Comparison of ENCODE assay signal across 8 mouse cellular contexts in genomic region chr7:127745652-127746493, GRCm38 (mm10). TPM values are rescaled to one million over a fixed set of nuclear protein-coding genes. Genes with fewer than 3 reads are reported as not detected.
DNase-seq lines count a peak whose midpoint lies in the region; ATAC-seq lines count a peak whose summit lies in the region.

No protein-coding gene starts in this region.

- H3K79me2 ChIP-seq in macrophage (ENCODE audit: inconsistent target), result no peaks in the 10 kb centered on the region

- under 1% methylated on average over 39 of the region's 39 CpGs for WGBS in hindbrain, embryonic 16.5 days
- whole genome bisulfite sequencing in macrophage (ENCODE audit: missing documents), result under 1% methylated on average over 39 of the region's 39 CpGs

- H3K4me3 ChIP-seq in hindbrain, embryonic 16.5 days (ENCODE audit: low read length), result peak overlapping the region; percentile 90
- peak overlapping the region; percentile 77 for H3K4me3 ChIP-seq in macrophage (ENCODE audit: inconsistent target)

- H3K9me3 ChIP-seq in hindbrain, embryonic 16.5 days (ENCODE audit: control insufficient read depth, low read length), result no peaks in the 10 kb centered on the region

- DNase-seq in WW6 (ENCODE audit: low read depth, low spot score), result peak; percentile 89
- peak; percentile 76 to 90 for DNase-seq in cerebellum, postnatal 4 days (ENCODE audit: low spot score in 2 of 2)
- DNase-seq in gastrocnemius, adult 18-20 months (ENCODE audit: low spot score), result peak; percentile 98
- peak; percentile 96 to 98 for DNase-seq in left cerebral cortex, adult 18-20 months (ENCODE audit: low spot score in 2 of 2)
- DNase-seq in right cerebral cortex, adult 2 months (ENCODE audit: low spot score in 2 of 2), result peak; percentile 98
- peak; percentile 97 for DNase-seq in urinary bladder, postnatal 14 days (ENCODE audit: low spot score)

- no peaks in the 10 kb centered on the region for H3K27me3 ChIP-seq in hindbrain, embryonic 16.5 days (replicated peaks; ENCODE audit: control insufficient read depth, insufficient read depth, low read length)

- H3K4me2 ChIP-seq in hindbrain, embryonic 16.5 days (ENCODE audit: low read length), result peak overlapping the region; percentile 72

- H3K9ac ChIP-seq in hindbrain, embryonic 16.5 days (ENCODE audit: low read depth, low read length), result peak overlapping the region; percentile 92

- peaks cover 15% of the 10 kb centered on the region for H3K36me3 ChIP-seq in hindbrain, embryonic 16.5 days (ENCODE audit: control insufficient read depth, insufficient read depth, low read length)
- H3K36me3 ChIP-seq in macrophage (ENCODE audit: inconsistent target), result peaks cover 12% of the 10 kb centered on the region; the same call in 1 of the 2 replicates

- peaks cover 16% of the 10 kb centered on the region for H3K4me1 ChIP-seq in hindbrain, embryonic 16.5 days (ENCODE audit: control insufficient read depth, insufficient read depth, low read depth, low read length)

- peak overlapping the region; percentile 90 for H3K27ac ChIP-seq in hindbrain, embryonic 16.5 days (ENCODE audit: low read depth, low read length)
- peak overlapping the region; percentile 77 for H3K27ac ChIP-seq in macrophage

- ATAC-seq in hindbrain, embryonic 16.5 days, result peak; percentile 94

RNA-seq across cellular contexts. Expression of gene Fbxl19, which starts 1.5 kb away (rescaled TPM):
- 1 to 10 TPM; 1.4 to 1.7 TPM for total RNA-seq in gastrocnemius, adult 18-20 months (2021)
- polyA plus RNA-seq in hindbrain, embryonic 16.5 days (2015; fragmentation: Nextera tagmentation; extraction: Ambion mirVana), result 6.8 TPM in 2 replicates
- total RNA-seq in left cerebral cortex, adult 18-20 months (2021), result 10 to 100 TPM; 68.8 to 74.6 TPM
- total RNA-seq in macrophage (2018; cell fraction: chromatin; rRNA removed), result 10 to 100 TPM; 16.6 to 56.4 (median 42.0) TPM
- total RNA-seq in macrophage (2018; cell fraction: cytosol; rRNA removed), result 10 to 100 TPM in 15 of 26 experiments, 1 to 10 TPM in 11; 6.9 to 16.6 (median 11.3) TPM
- total RNA-seq in macrophage (2018; cell fraction: nucleus; rRNA removed), result 10 to 100 TPM; 12.2 to 39.3 (median 27.5) TPM
- 4.9 to 11.8 TPM (median 5.8 TPM) in 3 replicates for polyA plus RNA-seq in macrophage (2018)

RNA-seq across cellular contexts. Expression of gene Ctf2, which starts 13.9 kb away (rescaled TPM):
- not detected for total RNA-seq in gastrocnemius, adult 18-20 months (2021)
- 0.15 and 0.20 TPM in 2 replicates for polyA plus RNA-seq in hindbrain, embryonic 16.5 days (2015; fragmentation: Nextera tagmentation; extraction: Ambion mirVana)
- total RNA-seq in left cerebral cortex, adult 18-20 months (2021), result not detected
- not detected for total RNA-seq in macrophage (2018; cell fraction: chromatin; rRNA removed)
- under 1 TPM in 1 of 26 experiments, not detected in 25; 0.05 TPM for total RNA-seq in macrophage (2018; cell fraction: cytosol; rRNA removed)
- total RNA-seq in macrophage (2018; cell fraction: nucleus; rRNA removed), result not detected
- polyA plus RNA-seq in macrophage (2018), result not detected in 3 replicates

RNA-seq across cellular contexts. Expression of gene Orai3, which starts 23.7 kb away (rescaled TPM):
- 10 to 100 TPM; 11.4 TPM for total RNA-seq in gastrocnemius, adult 18-20 months (2021)
- polyA plus RNA-seq in hindbrain, embryonic 16.5 days (2015; fragmentation: Nextera tagmentation; extraction: Ambion mirVana), result 10.4 and 11.3 TPM in 2 replicates
- total RNA-seq in left cerebral cortex, adult 18-20 months (2021), result 10 to 100 TPM; 16.8 to 20.5 TPM
- total RNA-seq in macrophage (2018; cell fraction: chromatin; rRNA removed), result 10 to 100 TPM in 13 of 26 experiments, 1 to 10 TPM in 13; 5.6 to 18.7 (median 9.6) TPM
- 10 to 100 TPM; 20.7 to 47.9 (median 36.3) TPM for total RNA-seq in macrophage (2018; cell fraction: cytosol; rRNA removed)
- total RNA-seq in macrophage (2018; cell fraction: nucleus; rRNA removed), result 10 to 100 TPM in 25 of 26 experiments, 1 to 10 TPM in 1; 10.0 to 33.8 (median 19.3) TPM
- 31.3 to 38.6 TPM (median 33.4 TPM) in 3 replicates for polyA plus RNA-seq in macrophage (2018)

RNA-seq across cellular contexts. Expression of gene Setd1a, which starts 30.6 kb away (rescaled TPM):
- total RNA-seq in gastrocnemius, adult 18-20 months (2021), result 10 to 100 TPM; 16.2 to 17.6 TPM
- 12.8 and 14.6 TPM in 2 replicates for polyA plus RNA-seq in hindbrain, embryonic 16.5 days (2015; fragmentation: Nextera tagmentation; extraction: Ambion mirVana)
- 10 to 100 TPM; 41.1 to 44.7 TPM for total RNA-seq in left cerebral cortex, adult 18-20 months (2021)
- 10 to 100 TPM; 26.9 to 77.9 (median 54.2) TPM for total RNA-seq in macrophage (2018; cell fraction: chromatin; rRNA removed)
- 10 to 100 TPM in 24 of 26 experiments, 1 to 10 TPM in 2; 9.5 to 20.2 (median 15.4) TPM for total RNA-seq in macrophage (2018; cell fraction: cytosol; rRNA removed)
- 10 to 100 TPM; 18.5 to 54.6 (median 32.5) TPM for total RNA-seq in macrophage (2018; cell fraction: nucleus; rRNA removed)
- 11.6 to 14.1 TPM (median 12.7 TPM) in 3 replicates for polyA plus RNA-seq in macrophage (2018)

RNA-seq across cellular contexts. Expression of gene Ctf1, which starts 33.3 kb away (rescaled TPM):
- 10 to 100 TPM; 17.3 to 17.5 TPM for total RNA-seq in gastrocnemius, adult 18-20 months (2021)
- polyA plus RNA-seq in hindbrain, embryonic 16.5 days (2015; fragmentation: Nextera tagmentation; extraction: Ambion mirVana), result 3.4 and 4.9 TPM in 2 replicates
- 1 to 10 TPM; 2.7 to 4.4 TPM for total RNA-seq in left cerebral cortex, adult 18-20 months (2021)
- total RNA-seq in macrophage (2018; cell fraction: chromatin; rRNA removed), result 1 to 10 TPM in 1 of 26 experiments, not detected in 25; 1.4 TPM
- total RNA-seq in macrophage (2018; cell fraction: cytosol; rRNA removed), result under 1 TPM in 1 of 26 experiments, not detected in 25; 0.13 TPM
- not detected for total RNA-seq in macrophage (2018; cell fraction: nucleus; rRNA removed)
- not detected in 3 replicates for polyA plus RNA-seq in macrophage (2018)

Comparison
In these comparisons a context has a peak if more than half of its experiments do, and no peak if none do; other contexts are left out.
1. Peak in every context shown above with its lines: DNase-seq, ATAC-seq, H3K4me3 ChIP-seq and H3K27ac ChIP-seq.
2. RNA of gene Fbxl19, which starts 1.5 kb away (total RNA-seq): 68.8 to 74.6 TPM in left cerebral cortex, adult 18-20 months; 1.4 to 1.7 TPM in gastrocnemius, adult 18-20 months; every median in the first group is over 10 times any median in the second.